Mouse (Mus musculus) heart, postnatal 14 days (tissue): ENCODE measurements around the gene Armh3. TPM values are rescaled to one million over a fixed set of nuclear protein-coding genes. Genes with fewer than 3 reads are reported as not detected.

Experiments used
- DNase-seq, 2 experiments: peaks; one replicate each; pipeline ENCODE4 v3.0.0; 2021 to 2022
- intact Hi-C: fragments of 180-260 bp; cut with DNase I; formaldehyde crosslinking; loops from one replicate; pipeline ENCODE4 v1.15.1; 2025
- long read RNA-seq, 2 experiments: library from polyadenylated mRNA; stranded (forward); transcript quantifications; one replicate each; pipeline ENCODE4 v2.0.0; 2021
- total RNA-seq, 2 experiments: library from RNA; stranded (reverse); gene quantifications; 2 replicates each; pipeline ENCODE4 v1.2.3; 2021

The Armh3 gene
- total RNA-seq = 10 to 100 TPM; 12.9 to 16.5 TPM
- long read RNA-seq, experiment 1, partial matches to known transcripts = 1 of 11 reads
- long read RNA-seq, experiment 1, other reads (novel, unspliced or antisense) = 8 of 11 reads
- long read RNA-seq, experiment 2, partial matches to known transcripts = 2 of 4 reads
- long read RNA-seq, experiment 2, other reads (novel, unspliced or antisense) = 2 of 4 reads

GRCm38 (mm10) chr19:45997785-45998693, at the start of gene Armh3:
Gene Armh3 (minus strand): TSS chr19:45998488.
- intact Hi-C loops = no loop called here
- peak; percentile 90 to 91 for DNase-seq

GRCm38 (mm10) chr19:46047426-46047825, 49.1 kb upstream of the Armh3 start:
- DNase-seq = no peak
- intact Hi-C loops = no loop called here

GRCm38 (mm10) chr19:46046621-46047025, 48.3 kb upstream of the Armh3 start:
- intact Hi-C loops = no loop called here
- no peak for DNase-seq

- intact Hi-C loops = no loop called here
- peak; percentile 61 to 62 for DNase-seq
These were observed 47.5 kb upstream of the Armh3 start for GRCm38 (mm10) chr19:46045696-46046311.

- peak; percentile 87 to 89 for DNase-seq
- intact Hi-C loops = no loop called here
These were observed 46.9 kb upstream of the Armh3 start, which contains the start of gene Ldb1 for GRCm38 (mm10) chr19:46044993-46045695. Gene Ldb1 (minus strand): TSS chr19:46045214.

- DNase-seq = peak; percentile 43 to 67
- intact Hi-C loops = no loop called here
These were observed 46.1 kb upstream of the Armh3 start, which contains the start of gene Pprc1 for GRCm38 (mm10) chr19:46044271-46044992. Gene Pprc1 (plus strand): TSS chr19:46044886.

- intact Hi-C loops = no loop called here
- peak in 1 of 2 experiments; percentile 42 for DNase-seq
These were observed 45.1 kb upstream of the Armh3 start for GRCm38 (mm10) chr19:46043380-46043779.

GRCm38 (mm10) chr19:46042476-46043011, 44.3 kb upstream of the Armh3 start:
- intact Hi-C loops = no loop called here
- no peak for DNase-seq

- peak; percentile 86 to 91 for DNase-seq
- intact Hi-C loops = no loop called here
These were observed 43.7 kb upstream of the Armh3 start for GRCm38 (mm10) chr19:46041933-46042475.

GRCm38 (mm10) chr19:46041299-46041932, 43.1 kb upstream of the Armh3 start:
- no peak for DNase-seq
- intact Hi-C loops = no loop called here

- no peak for DNase-seq
- intact Hi-C loops = no loop called here
These were observed 42.0 kb upstream of the Armh3 start for GRCm38 (mm10) chr19:46040149-46040902.

- intact Hi-C loops = no loop called here
These were observed 41.2 kb upstream of the Armh3 start for GRCm38 (mm10) chr19:46039478-46039877.

GRCm38 (mm10) chr19:46038851-46039260, 40.6 kb upstream of the Armh3 start:
- DNase-seq = no peak
- intact Hi-C loops = no loop called here

More at GRCm38 (mm10) chr19:46039478-46039877, 41.2 kb upstream of the Armh3 start:
- DNase-seq = peak; percentile 93 to 95

GRCm38 (mm10) chr19:46037925-46038850, 39.9 kb upstream of the Armh3 start:
- no peak for DNase-seq
- intact Hi-C loops = no loop called here

GRCm38 (mm10) chr19:46037243-46037924, 39.1 kb upstream of the Armh3 start:
- no peak for DNase-seq
- intact Hi-C loops = no loop called here

GRCm38 (mm10) chr19:46036477-46037242, 38.4 kb upstream of the Armh3 start:
- intact Hi-C loops = no loop called here
- DNase-seq = no peak
